Mouse (Mus musculus): ENCODE data around the gene Slc35d2. TPM values are rescaled to one million over a fixed set of nuclear protein-coding genes. Genes with fewer than 3 reads are reported as not detected.

Slc35d2 gene
- polyA plus RNA-seq, 2 experiments = 6.0 to 8.3 TPM

- no peak for DNase-seq (ENCODE audit: low spot score)
- Histone ChIP-seq H3K4me2 (replicated peaks; ENCODE audit: low read depth, low read length, severe bottlenecking) (peak overlapping the region; percentile 99), H3K36me3 (ENCODE audit: control insufficient read depth, insufficient read depth, low read length) (no peaks in the 10 kb centered on the region), H3K9me3 (ENCODE audit: control insufficient read depth, low read length) (peaks cover 17% of the 10 kb centered on the region; the same call in 1 of the 2 replicates), H3K4me1 (ENCODE audit: control insufficient read depth, insufficient read depth, low read length) (peaks cover 13% of the 10 kb centered on the region), H3K4me3 (replicated peaks; ENCODE audit: low read length) (peak overlapping the region; percentile 85), H3K27me3 (ENCODE audit: control insufficient read depth, insufficient read depth, low read length) (no peaks in the 10 kb centered on the region), H3K9ac (ENCODE audit: low read depth, low read length, severe bottlenecking) (peak overlapping the region; percentile 89), H3K27ac (replicated peaks; ENCODE audit: low read depth, low read length) (peak overlapping the region; percentile 81)
- peak; percentile 60; the same call in 1 of the 2 replicates for ATAC-seq (ENCODE audit: low FRiP score, low read depth)
- 0 out of 2 replicates have a peak, but pooled peaks have one; percentile 44 for TF ChIP-seq POLR2A (IDR thresholded peaks at IDR 0.05; ENCODE audit: borderline replicate concordance, extremely low read depth, insufficient read depth, insufficient read length)
- WGBS = 3% methylated on average over 65 of the region's 71 CpGs
Observed at GRCm38 (mm10) chr13:64161916-64162611, 32.9 kb upstream of the Slc35d2 start.

- peak within 1 kb of the TSS; percentile 99 for H3K4me2 ChIP-seq (replicated peaks; ENCODE audit: low read depth, low read length, severe bottlenecking)
- no peaks in the 10 kb centered on the region for H3K27me3 ChIP-seq (ENCODE audit: control insufficient read depth, insufficient read depth, low read length)
- peaks cover 13% of the 10 kb centered on the region; the same call in 1 of the 2 replicates for H3K9me3 ChIP-seq (ENCODE audit: control insufficient read depth, low read length)
- DNase-seq (ENCODE audit: low spot score) = peak; percentile 99
- TF ChIP-seq POLR2A (IDR thresholded peaks at IDR 0.05; ENCODE audit: borderline replicate concordance, extremely low read depth, insufficient read depth, insufficient read length) = no peak
- H3K27ac ChIP-seq (replicated peaks; ENCODE audit: low read depth, low read length) = peak within 1 kb of the TSS; percentile 81
- no peaks in the 10 kb centered on the region for H3K36me3 ChIP-seq (ENCODE audit: control insufficient read depth, insufficient read depth, low read length)
- ATAC-seq (ENCODE audit: low FRiP score, low read depth) = peak; percentile 100
- 0% methylated on average over 27 of the region's 31 CpGs for WGBS
- peak within 1 kb of the TSS; percentile 89 for H3K9ac ChIP-seq (ENCODE audit: low read depth, low read length, severe bottlenecking)
- peaks cover 13% of the 10 kb centered on the region for H3K4me1 ChIP-seq (ENCODE audit: control insufficient read depth, insufficient read depth, low read length)
- H3K4me3 ChIP-seq (replicated peaks; ENCODE audit: low read length) = peak within 1 kb of the TSS; percentile 85
Observed at GRCm38 (mm10) chr13:64161548-64161915, 32.4 kb upstream of the Slc35d2 start, which contains the start of gene Habp4. TSS of gene Habp4 (plus strand) at chr13:64161824.

- no peak overlapping the region for H3K9ac ChIP-seq (ENCODE audit: low read depth, low read length, severe bottlenecking)
Observed at GRCm38 (mm10) chr13:64156966-64157365, 27.8 kb upstream of the Slc35d2 start.

GRCm38 (mm10) chr13:64155171-64155571 lies 26.0 kb upstream of the Slc35d2 start:
- no peak for ATAC-seq (ENCODE audit: low FRiP score, low read depth)
- Histone ChIP-seq H3K4me3 (replicated peaks; ENCODE audit: low read length) (no peak overlapping the region), H3K36me3 (ENCODE audit: control insufficient read depth, insufficient read depth, low read length) (no peaks in the 10 kb centered on the region), H3K4me1 (ENCODE audit: control insufficient read depth, insufficient read depth, low read length) (peaks cover 16% of the 10 kb centered on the region), H3K4me2 (replicated peaks; ENCODE audit: low read depth, low read length, severe bottlenecking) (no peak overlapping the region), H3K27ac (replicated peaks; ENCODE audit: low read depth, low read length) (no peak overlapping the region), H3K9me3 (ENCODE audit: control insufficient read depth, low read length) (no peaks in the 10 kb centered on the region), H3K27me3 (ENCODE audit: control insufficient read depth, insufficient read depth, low read length) (no peaks in the 10 kb centered on the region), H3K9ac (ENCODE audit: low read depth, low read length, severe bottlenecking) (no peak overlapping the region)
- no peak for TF ChIP-seq POLR2A (IDR thresholded peaks at IDR 0.05; ENCODE audit: borderline replicate concordance, extremely low read depth, insufficient read depth, insufficient read length)
- 29% methylated on average over 1 of the region's 1 CpGs for WGBS
- peak; percentile 74 for DNase-seq (ENCODE audit: low spot score)

More at GRCm38 (mm10) chr13:64156966-64157365, 27.8 kb upstream of the Slc35d2 start:
- no peak for TF ChIP-seq POLR2A (IDR thresholded peaks at IDR 0.05; ENCODE audit: borderline replicate concordance, extremely low read depth, insufficient read depth, insufficient read length)
- H3K27ac ChIP-seq (replicated peaks; ENCODE audit: low read depth, low read length) = no peak overlapping the region
- no peaks in the 10 kb centered on the region for H3K27me3 ChIP-seq (ENCODE audit: control insufficient read depth, insufficient read depth, low read length)
- no peaks in the 10 kb centered on the region for H3K9me3 ChIP-seq (ENCODE audit: control insufficient read depth, low read length)
- H3K36me3 ChIP-seq (ENCODE audit: control insufficient read depth, insufficient read depth, low read length) = no peaks in the 10 kb centered on the region
- peaks cover 10% of the 10 kb centered on the region for H3K4me1 ChIP-seq (ENCODE audit: control insufficient read depth, insufficient read depth, low read length)
- no peak overlapping the region for H3K4me3 ChIP-seq (replicated peaks; ENCODE audit: low read length)
- no peak overlapping the region for H3K4me2 ChIP-seq (replicated peaks; ENCODE audit: low read depth, low read length, severe bottlenecking)
- no peak for ATAC-seq (ENCODE audit: low FRiP score, low read depth)
- no peak for DNase-seq (ENCODE audit: low spot score)

- WGBS = 44% methylated on average over 2 of the region's 2 CpGs
- TF ChIP-seq POLR2A (IDR thresholded peaks at IDR 0.05; ENCODE audit: borderline replicate concordance, extremely low read depth, insufficient read depth, insufficient read length) = no peak
- H3K27me3 ChIP-seq (ENCODE audit: control insufficient read depth, insufficient read depth, low read length) = no peaks in the 10 kb centered on the region
- DNase-seq (ENCODE audit: low spot score) (no peak), ATAC-seq (ENCODE audit: low FRiP score, low read depth) (no peak)
- peaks cover 17% of the 10 kb centered on the region for H3K4me1 ChIP-seq (ENCODE audit: control insufficient read depth, insufficient read depth, low read length)
- no peak overlapping the region for H3K27ac ChIP-seq (replicated peaks; ENCODE audit: low read depth, low read length)
- no peaks in the 10 kb centered on the region for H3K9me3 ChIP-seq (ENCODE audit: control insufficient read depth, low read length)
- H3K9ac ChIP-seq (ENCODE audit: low read depth, low read length, severe bottlenecking) = no peak overlapping the region
- no peak overlapping the region for H3K4me3 ChIP-seq (replicated peaks; ENCODE audit: low read length)
- H3K36me3 ChIP-seq (ENCODE audit: control insufficient read depth, insufficient read depth, low read length) = no peaks in the 10 kb centered on the region
- peak overlapping the region; percentile 65; the same call in 1 of the 2 replicates for H3K4me2 ChIP-seq (replicated peaks; ENCODE audit: low read depth, low read length, severe bottlenecking)
Observed at GRCm38 (mm10) chr13:64154651-64155050, 25.5 kb upstream of the Slc35d2 start.
